Mouse (Mus musculus) neural tube, embryonic 15.5 days (tissue): ENCODE data around the gene Hsd3b6. TPM values are rescaled to one million over a fixed set of nuclear protein-coding genes. Genes with fewer than 3 reads are reported as not detected.
"Not testable (repeated sequence)": the region's sequence is repeated elsewhere in the genome, so short reads cannot be mapped to it uniquely, and the experiment has no call there.

ENCODE experiments used
- ATAC-seq: fragments of 200-750 bp; cut with Nextera tagmentation; 2 replicates; pipeline ENCODE4 v1.8.0; 2017; ENCODE audit warnings: mild to moderate bottlenecking, moderate TSS enrichment, moderate library complexity; ENCODE audit not compliant: low FRiP score
- H3K27ac ChIP-seq: fragments of 300-500 bp; sonication (generic); replicated peaks from 2 replicates; pipeline ENCODE4 v1.5.1; 2015; ENCODE audit warnings: mild to moderate bottlenecking, inconsistent platforms
- H3K27me3 ChIP-seq: fragments of 300-500 bp; sonication (generic); replicated peaks from 2 replicates; pipeline ENCODE4 v1.6.1; 2015; ENCODE audit warnings: inconsistent platforms
- H3K36me3 ChIP-seq: fragments of 300-500 bp; sonication (generic); 2 replicates; pipeline ENCODE4 v1.6.1; 2015; ENCODE audit warnings: inconsistent platforms
- H3K4me1 ChIP-seq: fragments of 300-500 bp; sonication (generic); 2 replicates; pipeline ENCODE4 v1.6.1; 2015; ENCODE audit warnings: inconsistent platforms
- H3K4me2 ChIP-seq: fragments of 300-500 bp; sonication (generic); 2 replicates; pipeline ENCODE4 v1.6.1; 2015; ENCODE audit warnings: inconsistent platforms, mild to moderate bottlenecking, moderate library complexity
- H3K4me3 ChIP-seq: fragments of 300-500 bp; sonication (generic); replicated peaks from 2 replicates; pipeline ENCODE4 v1.5.1; 2015; ENCODE audit warnings: mild to moderate bottlenecking, inconsistent platforms
- H3K9ac ChIP-seq: fragments of 300-500 bp; sonication (generic); replicated peaks from 2 replicates; pipeline ENCODE4 v1.6.1; 2015; ENCODE audit warnings: mild to moderate bottlenecking, inconsistent platforms
- H3K9me3 ChIP-seq: fragments of 300-500 bp; sonication (generic); replicated peaks from 2 replicates; pipeline ENCODE4 v1.6.1; 2016; ENCODE audit warnings: inconsistent platforms
- WGBS: fragments of 180-500 bp; shearing (Covaris S2); methylation state at CpG from one replicate; pipeline ENCODE4 v1.1.7; 2015; ENCODE audit warnings: mixed read lengths; 5-methylcytosine and 5-hydroxymethylcytosine counted together
- polyA plus RNA-seq: library from polyadenylated mRNA; unstranded; fragments of >200 nt; fragmentation: Nextera tagmentation; extraction: Ambion mirVana; gene quantifications from 2 replicates; pipeline ENCODE4 v1.2.1, GENCODE M21; 2015

Gene Hsd3b6
- polyA plus RNA-seq, 1 experiment from 2014 or later = 0.99 TPM

GRCm38 (mm10) chr3:98805032-98805431 is 9.2 kb downstream of the Hsd3b6 start:
- not testable (repeated sequence) for ATAC-seq, H3K9ac ChIP-seq
- 65% methylated on average over 3 of the region's 3 CpGs for WGBS

GRCm38 (mm10) chr3:98786551-98786950 is 27.7 kb downstream of the Hsd3b6 start:
- H3K4me1 ChIP-seq = no peaks in the 10 kb centered on the region
- WGBS = 63% methylated on average over 2 of the region's 2 CpGs
- ATAC-seq = no peak
- no peak overlapping the region for H3K4me3 ChIP-seq
- no peak overlapping the region for H3K27ac ChIP-seq
- no peaks in the 10 kb centered on the region for H3K36me3 ChIP-seq
- H3K27me3 ChIP-seq = no peaks in the 10 kb centered on the region
- no peaks in the 10 kb centered on the region for H3K9me3 ChIP-seq
- H3K4me2 ChIP-seq = no peak overlapping the region
- H3K9ac ChIP-seq = no peak overlapping the region

More at GRCm38 (mm10) chr3:98805032-98805431, 9.2 kb downstream of the Hsd3b6 start:
- not testable (repeated sequence) for H3K9me3 ChIP-seq, H3K4me1 ChIP-seq, H3K27me3 ChIP-seq, H3K36me3 ChIP-seq, H3K27ac ChIP-seq, H3K4me2 ChIP-seq, H3K4me3 ChIP-seq

DNA sequence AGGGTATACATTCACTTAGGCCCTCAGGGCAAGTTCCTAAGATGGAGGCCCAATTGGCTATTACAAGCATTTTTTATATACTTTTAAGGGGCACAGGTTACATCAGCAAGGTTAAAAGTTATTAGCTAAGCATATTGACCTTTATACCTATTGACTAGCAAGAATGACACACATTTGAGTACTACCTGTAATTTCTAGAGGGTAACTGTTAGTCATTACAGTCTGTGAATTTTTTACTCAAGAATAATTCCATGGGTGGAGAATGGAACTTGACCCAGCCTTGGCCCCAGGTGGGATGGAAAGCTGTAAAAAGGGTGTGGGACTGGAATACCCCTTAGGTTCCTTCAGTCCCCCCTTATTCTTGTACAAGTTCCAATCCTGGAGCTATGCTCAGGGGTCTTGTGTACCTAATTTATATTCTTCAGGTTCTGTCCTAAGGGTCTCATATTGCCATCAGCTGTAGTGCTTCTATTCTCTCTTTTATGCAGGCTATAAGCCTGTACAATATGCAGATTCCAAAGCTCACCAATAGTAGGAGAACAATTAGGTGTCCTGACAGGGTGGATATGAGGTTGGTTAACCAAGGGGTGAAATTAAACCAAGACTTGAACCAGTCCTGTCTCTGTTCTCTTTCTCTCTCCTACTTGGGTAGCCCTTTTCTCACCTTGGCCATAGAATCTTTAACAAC is 31.9 kb downstream of the Hsd3b6 start:
- H3K27me3 ChIP-seq = no peaks in the 10 kb centered on the region

DNA sequence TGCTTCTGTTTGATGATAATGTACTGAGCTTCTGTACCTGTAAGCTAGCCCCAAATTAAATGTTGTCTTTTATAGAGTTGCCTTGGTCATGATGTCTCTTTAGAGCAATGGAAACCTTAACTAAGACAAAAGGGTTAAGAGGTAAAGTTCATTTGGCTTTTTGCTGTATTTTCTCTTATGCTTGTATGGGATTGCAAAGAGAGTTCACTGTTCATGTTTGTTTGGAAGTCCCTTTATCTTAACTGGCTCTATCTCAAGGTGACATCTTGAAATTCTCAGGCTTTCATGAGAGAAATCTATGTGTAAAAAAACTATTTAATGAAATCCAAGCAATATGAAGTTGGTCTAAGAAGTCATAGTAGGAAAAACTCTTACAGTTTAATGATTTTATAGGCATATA is 33.3 kb downstream of the Hsd3b6 start:
- H3K36me3 ChIP-seq = no peaks in the 10 kb centered on the region
- no peak for ATAC-seq
- H3K9ac ChIP-seq = no peak overlapping the region
- H3K27ac ChIP-seq = no peak overlapping the region
- no peaks in the 10 kb centered on the region for H3K27me3 ChIP-seq
- no peaks in the 10 kb centered on the region for H3K4me1 ChIP-seq
- H3K4me2 ChIP-seq = no peak overlapping the region
- H3K4me3 ChIP-seq = no peak overlapping the region
- H3K9me3 ChIP-seq = no peaks in the 10 kb centered on the region

More for the DNA sequence above, 31.9 kb downstream of the Hsd3b6 start:
- Histone ChIP-seq H3K4me1 (no peaks in the 10 kb centered on the region), H3K4me3 (no peak overlapping the region), H3K4me2 (no peak overlapping the region), H3K27ac (no peak overlapping the region), H3K9ac (no peak overlapping the region), H3K36me3 (no peaks in the 10 kb centered on the region), H3K9me3 (no peaks in the 10 kb centered on the region)
- ATAC-seq = no peak

GRCm38 (mm10) chr3:98764155-98764554 is 50.1 kb downstream of the Hsd3b6 start:
- Histone ChIP-seq H3K27me3 (no peaks in the 10 kb centered on the region), H3K9me3 (no peaks in the 10 kb centered on the region), H3K27ac (no peak overlapping the region), H3K36me3 (no peaks in the 10 kb centered on the region), H3K9ac (no peak overlapping the region), H3K4me3 (no peak overlapping the region), H3K4me1 (no peaks in the 10 kb centered on the region), H3K4me2 (no peak overlapping the region)
- ATAC-seq = no peak

DNA sequence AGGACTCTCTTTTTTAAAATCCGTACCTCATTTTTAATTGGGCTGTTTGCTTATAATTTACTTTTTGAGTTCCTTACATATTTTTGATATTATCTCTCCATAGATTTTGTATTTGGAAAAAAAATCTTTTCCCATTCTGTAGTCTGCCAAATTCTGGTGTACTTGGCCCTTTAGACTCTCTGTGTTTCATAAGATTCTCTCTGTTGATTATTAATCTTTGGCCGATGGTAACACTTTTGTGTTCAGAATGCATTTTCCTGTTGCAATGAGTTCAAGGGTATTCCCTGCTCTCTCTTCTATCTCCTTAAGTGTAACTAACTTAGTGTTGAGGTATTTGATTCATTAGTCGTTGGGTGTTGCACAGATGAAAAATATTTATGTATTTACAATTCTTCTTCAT is 57.4 kb downstream of the Hsd3b6 start:
- no peaks in the 10 kb centered on the region for H3K36me3 ChIP-seq
- H3K4me1 ChIP-seq = no peaks in the 10 kb centered on the region
- no peak for ATAC-seq
- no peak overlapping the region for H3K27ac ChIP-seq
- H3K4me2 ChIP-seq = no peak overlapping the region
- no peaks in the 10 kb centered on the region for H3K27me3 ChIP-seq
- H3K9ac ChIP-seq = no peak overlapping the region
- H3K9me3 ChIP-seq = no peaks in the 10 kb centered on the region
- 89% methylated on average over 3 of the region's 3 CpGs for WGBS
- H3K4me3 ChIP-seq = no peak overlapping the region

Other genes with a start within 250 kb of the Hsd3b6 start
- 0.12 TPM in 1 of 2 replicates, not detected in the other for gene Gm10681, start 225.6 kb downstream of the Hsd3b6 start, polyA plus RNA-seq
- gene Hsd3b5, start 184.2 kb downstream of the Hsd3b6 start, polyA plus RNA-seq = not detected in 2 replicates
- gene Hsd3b2, start 89.9 kb downstream of the Hsd3b6 start, polyA plus RNA-seq = 0.10 TPM in 1 of 2 replicates, not detected in the other
- gene Hsd3b3, start 51.3 kb downstream of the Hsd3b6 start, polyA plus RNA-seq = 0.46 and 0.54 TPM in 2 replicates
- gene Hsd3b1, start 45.4 kb upstream of the Hsd3b6 start, polyA plus RNA-seq = 0.08 and 0.24 TPM in 2 replicates
- gene Hao2, start 78.8 kb upstream of the Hsd3b6 start, polyA plus RNA-seq = 0.09 and 1.8 TPM in 2 replicates